Mouse (Mus musculus): ENCODE results near the gene Cd300ld4.
"Not testable (repeated sequence)": the region's sequence is repeated elsewhere in the genome, so short reads cannot be mapped to it uniquely, and the experiment has no call there.

The Cd300ld4 gene

DNA sequence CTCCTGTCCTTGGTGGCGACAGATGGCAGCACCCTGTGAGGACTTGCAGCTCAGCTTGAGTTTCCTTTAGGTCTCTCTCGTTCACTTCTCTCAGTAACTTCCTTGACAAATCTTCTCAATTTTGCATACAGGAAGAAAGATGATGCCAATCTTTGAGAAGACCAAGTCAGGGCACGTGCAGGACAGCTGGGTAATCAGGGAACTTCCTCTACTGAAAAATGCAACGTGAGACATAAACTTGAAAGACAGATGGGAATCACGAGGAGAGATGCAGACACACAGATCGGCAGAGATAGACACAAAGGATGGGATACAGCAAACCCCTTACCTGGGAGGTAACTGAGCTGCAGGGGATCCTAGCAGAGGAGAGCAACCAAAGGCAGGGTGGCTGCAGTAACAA lies at the start of gene Cd300ld4:
Gene Cd300ld4, minus strand, starts transcription at position 101 of the 400 bp plus-strand sequence.
- DNase-seq (ENCODE audit: low spot score in 2 of 2): not testable (repeated sequence)

DNA sequence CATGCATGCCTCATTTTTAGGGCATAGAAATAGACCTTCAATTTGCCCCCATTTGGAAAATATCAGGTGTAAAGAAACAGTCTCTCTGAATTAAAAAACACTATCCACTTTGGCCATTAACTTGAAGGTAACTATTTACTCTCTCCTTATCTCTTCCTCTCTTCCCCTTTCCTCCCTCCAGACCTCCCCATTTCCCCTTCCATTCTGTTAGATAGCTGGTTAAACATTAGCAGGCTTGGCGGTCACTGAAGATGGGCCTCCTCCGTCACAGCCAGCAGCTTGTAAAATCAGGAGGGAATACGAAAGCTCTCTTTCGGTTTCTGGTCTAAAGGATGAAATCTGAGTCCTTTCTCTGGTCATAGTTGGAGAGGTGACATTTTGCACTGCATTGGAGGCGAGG lies 49.0 kb upstream of the Cd300ld4 start:
- DNase-seq (ENCODE audit: low spot score in 2 of 2): no peak

DNA sequence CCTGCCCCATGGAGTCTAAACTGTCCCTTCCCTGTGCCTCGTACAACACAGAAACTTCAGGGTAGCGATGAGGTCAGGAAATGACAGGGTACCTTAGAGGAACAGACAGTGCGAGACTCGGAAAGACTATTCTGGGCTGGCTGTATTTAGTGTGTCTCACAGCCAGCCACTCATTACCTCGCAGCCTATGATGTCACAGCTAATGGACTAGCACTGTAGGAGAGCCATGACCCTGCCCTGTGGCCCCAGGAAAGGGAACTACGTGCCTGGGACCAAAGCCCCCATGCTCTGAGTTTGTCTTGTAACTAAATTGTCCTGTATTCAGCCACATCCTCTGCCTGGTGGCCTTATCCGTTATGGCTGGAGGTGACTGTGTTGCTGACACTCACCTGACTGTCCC lies 48.6 kb upstream of the Cd300ld4 start:
- DNase-seq (ENCODE audit: low spot score in 2 of 2): no peak

DNA sequence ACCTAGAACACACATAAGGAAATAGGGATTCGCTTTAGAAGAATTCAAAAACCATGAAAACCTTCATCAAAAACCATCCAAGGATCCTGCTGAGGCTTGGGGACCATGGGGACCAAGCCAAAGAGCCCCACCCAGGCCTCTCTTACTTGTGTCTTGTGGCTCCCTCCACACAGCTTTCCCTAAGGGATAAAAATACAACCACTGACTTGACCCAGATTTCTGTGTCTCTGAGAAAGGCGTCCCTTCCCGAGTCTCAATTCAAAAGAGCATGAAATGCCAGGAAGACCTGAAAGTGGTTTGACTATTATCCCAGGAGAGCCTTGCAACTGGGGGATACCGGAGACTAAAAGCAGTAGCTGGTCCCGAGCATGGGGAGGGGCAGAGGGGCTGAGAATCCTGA lies 46.2 kb upstream of the Cd300ld4 start:
- DNase-seq (ENCODE audit: low spot score in 2 of 2): no peak

DNA sequence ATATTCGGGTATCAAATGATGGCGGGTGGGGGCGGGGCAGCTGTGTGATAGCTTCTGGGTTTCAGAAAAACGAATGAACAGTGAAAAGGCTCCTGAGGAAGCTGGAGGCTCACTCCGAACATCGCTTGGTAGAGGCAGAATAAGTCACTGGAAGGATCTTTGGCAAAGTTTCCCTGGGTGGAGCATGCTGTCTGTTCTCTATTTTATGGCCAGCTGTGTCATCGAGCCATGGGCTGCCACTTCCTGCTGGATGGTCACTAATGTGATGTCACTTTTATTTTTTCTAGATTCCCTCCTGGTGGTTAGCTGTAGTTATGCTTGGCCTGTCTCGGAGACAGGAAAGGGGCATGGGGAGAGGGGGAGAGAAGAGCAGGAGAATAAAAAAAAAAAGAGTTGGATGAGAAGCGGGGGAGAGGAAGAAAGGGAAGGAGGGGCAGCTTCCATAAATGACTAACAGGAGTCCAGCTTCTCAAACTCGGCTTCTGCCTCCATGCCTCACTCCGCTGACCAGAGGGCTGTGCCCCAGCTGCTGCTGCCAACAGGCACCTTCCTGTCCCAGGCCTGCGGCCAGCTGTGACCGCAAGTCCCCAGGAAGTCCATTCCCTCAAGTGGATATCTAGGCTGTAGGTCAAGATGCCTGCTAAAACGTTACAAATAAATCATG lies 45.0 kb upstream of the Cd300ld4 start:
- DNase-seq (ENCODE audit: low spot score in 2 of 2): peak; percentile 61 to 72

DNA sequence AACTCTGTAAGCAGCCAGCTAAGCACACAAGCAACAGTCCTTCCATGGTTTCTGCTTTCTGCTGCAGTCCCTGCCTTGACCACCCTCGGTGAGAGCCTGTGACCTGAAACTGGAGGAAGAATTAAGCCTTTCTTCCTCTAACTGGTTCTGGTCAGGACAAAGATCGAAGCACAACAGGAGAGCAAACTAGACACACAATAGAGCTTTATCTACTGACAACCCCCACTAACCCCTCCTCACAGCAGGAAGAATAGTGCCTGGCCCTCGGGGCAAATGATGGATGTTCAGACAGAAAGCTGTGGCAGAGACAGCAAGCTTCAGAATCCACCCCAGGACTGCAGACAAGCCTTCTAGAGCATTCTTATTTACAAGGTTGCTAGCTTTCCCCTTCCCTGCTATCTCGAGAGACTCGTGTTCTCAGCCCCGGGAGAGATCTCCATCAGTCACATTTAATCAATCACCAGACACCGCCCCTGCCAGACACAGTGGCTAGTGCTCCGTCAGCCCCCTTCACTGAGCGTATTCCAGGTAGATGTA lies 44.3 kb upstream of the Cd300ld4 start:
- DNase-seq (ENCODE audit: low spot score in 2 of 2): no peak

DNA sequence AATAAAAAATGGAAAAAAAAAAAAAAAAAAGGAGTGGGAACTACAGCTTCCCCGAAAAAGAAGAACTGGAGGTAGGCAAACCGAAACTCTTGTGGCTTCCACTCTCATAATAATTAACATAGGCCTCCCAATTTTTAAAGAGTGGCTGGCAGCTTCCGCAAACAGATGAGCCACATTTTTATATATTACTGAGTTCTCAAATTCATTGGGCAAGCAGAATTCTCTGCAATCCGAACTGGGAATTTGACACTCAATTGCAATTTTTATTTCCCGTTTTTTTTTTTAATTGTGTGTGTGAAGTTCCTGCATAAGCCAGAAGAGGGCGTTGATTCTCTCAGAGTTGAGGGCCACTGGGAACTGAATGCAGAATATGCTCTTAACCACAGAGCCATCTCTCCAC lies 40.0 kb upstream of the Cd300ld4 start:
- peak; percentile 16 to 46 for DNase-seq (ENCODE audit: low spot score in 2 of 2)

DNA sequence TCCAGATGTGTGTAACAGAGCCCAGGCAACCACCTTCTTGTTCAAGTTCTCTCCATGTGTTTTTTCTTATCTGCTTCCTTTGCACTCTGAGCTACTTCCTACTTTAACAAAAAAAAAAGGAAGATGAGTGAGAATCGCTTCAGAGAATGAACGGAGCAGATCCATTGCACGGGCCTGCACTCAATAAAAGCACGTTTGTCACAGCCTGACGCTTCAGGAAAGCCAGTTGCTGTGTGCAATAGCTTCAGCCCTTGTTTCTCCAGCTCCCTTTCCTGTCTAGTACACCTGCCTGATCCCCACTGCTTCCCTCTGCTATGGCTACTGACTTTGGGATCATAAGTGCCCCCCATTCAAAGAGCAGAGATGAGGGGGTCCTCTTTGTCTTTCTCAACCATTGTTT lies 35.3 kb upstream of the Cd300ld4 start, which contains the start of gene Cd300e:
Gene Cd300e, minus strand, starts transcription at position 101 of the 400 bp plus-strand sequence.
- no peak for DNase-seq (ENCODE audit: low spot score in 2 of 2)

DNA sequence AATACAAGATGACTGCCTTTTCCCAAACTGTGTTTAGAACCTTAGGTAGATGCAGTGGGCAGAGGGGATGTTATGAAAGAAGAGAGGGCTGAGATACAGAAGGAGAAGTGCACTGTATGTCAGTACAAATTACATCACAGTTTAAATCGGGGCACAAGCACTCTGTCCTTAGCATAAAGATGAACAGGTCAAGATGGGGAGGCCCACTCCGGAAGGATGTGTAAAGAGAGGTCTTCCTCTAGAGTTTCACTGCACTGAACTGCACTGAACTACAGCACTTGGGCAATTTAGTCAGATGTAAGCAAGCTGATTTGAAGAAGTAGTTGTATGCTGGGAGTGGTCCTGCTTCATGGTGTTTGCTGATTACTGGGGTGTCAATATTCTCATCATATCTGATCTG lies 33.0 kb upstream of the Cd300ld4 start:
- no peak for DNase-seq (ENCODE audit: low spot score in 2 of 2)

DNA sequence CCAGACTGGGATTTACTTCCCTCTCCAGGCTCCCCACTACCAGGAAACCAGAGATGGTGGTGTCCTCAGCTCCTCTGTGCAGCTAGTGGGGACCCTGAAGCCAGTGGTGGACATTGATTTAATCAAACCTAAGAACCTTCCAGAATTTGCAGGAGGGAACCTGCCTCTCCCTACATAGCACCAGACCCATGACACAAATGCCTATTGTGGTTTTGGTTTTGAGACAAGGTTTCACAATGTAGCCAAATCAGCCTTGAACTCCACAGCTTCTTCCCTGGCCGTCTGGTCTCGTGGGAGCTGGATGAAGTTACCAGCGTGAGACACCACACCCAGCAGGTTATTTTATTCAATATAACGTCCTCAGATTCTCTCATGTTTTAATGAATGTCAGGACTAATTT lies 31.9 kb upstream of the Cd300ld4 start:
- DNase-seq (ENCODE audit: low spot score in 2 of 2): no peak

DNA sequence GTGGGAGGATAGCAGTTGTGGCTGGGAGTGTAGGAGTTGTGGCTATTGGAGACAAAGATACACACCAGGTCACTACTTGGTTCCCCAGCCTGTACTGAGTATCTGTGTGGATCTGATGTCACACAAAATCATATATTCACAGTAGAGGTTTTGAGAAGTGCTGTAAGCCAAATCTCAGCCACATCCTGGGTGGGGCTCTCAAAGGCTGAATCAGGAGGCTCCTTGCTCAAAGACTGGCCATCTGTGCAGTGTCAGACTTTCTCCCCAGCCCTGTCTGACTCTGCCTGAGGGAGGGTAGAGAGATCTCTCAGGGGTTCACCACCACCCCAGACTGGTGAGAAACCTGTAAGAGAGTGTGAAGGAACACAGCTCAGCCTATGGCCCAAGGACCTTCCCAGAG lies 27.7 kb upstream of the Cd300ld4 start:
- DNase-seq (ENCODE audit: low spot score in 2 of 2): no peak

DNA sequence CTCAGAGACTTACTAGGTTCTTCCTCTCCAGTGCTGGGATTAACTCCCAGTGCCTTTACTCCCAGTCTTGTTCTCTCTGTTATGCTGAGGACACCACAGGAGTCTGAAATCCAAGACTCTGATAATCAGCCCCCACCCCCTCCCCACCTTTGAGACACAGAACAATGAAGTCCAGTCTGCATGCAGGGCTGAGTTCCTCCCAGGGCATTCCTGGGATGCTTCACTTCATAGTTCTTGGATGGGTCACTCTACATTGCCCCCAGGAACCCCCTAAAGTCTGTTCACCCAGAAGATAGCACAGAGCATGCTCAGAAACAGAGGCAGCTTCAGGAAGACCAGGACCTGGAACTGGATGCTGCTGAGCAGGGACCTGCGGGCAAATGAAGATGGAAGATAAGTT lies 26.2 kb upstream of the Cd300ld4 start:
- DNase-seq (ENCODE audit: low spot score in 2 of 2): no peak

DNA sequence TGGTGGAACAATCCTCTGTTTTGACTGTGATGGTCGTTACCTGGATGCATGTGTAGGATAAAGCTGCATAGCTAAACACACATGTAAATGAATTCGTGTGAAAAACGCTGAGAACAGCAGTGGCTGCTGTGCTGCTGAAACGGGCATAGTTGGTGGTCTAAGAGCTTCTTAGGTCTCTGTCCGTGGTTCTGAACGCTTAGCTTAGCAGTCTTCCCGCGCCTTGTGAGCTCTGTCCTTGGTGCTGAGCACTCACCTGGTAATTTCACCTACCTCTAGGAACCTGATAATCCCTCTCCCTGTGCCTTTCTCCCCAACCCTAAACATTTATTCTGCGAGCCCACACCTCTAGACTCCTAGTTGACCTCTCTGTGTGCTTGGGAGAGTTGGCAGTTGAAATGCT lies 25.4 kb upstream of the Cd300ld4 start:
- no peak for DNase-seq (ENCODE audit: low spot score in 2 of 2)

DNA sequence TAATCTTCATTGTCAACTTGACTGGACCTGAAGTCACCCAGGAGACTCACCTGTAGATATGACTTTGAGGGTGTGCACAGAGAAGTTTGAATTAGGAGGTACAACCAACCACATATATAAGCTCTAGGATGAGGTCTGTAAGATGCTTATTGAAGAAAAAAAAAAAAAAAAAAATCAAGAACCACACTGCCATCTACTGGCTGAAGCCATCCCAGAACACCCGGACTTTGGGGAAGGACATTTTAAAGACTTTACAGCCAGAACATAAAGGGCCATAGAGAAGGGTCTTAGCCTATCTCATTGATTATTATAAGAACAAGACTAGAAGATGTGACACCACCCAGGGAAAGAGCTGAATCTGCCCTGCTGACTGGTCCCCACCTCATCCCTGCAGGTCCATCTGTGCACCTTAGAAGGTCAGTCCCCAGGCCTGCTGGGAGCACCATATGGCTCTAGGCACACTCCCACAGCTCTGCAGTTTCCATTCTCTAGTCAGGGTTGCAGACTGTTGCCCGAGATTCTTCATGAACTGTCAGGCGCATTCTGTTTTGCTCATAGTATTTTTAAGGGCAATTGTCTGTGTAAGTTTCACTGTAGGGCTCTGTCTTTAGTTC lies 22.6 kb upstream of the Cd300ld4 start:
- no peak for DNase-seq (ENCODE audit: low spot score in 2 of 2)

DNA sequence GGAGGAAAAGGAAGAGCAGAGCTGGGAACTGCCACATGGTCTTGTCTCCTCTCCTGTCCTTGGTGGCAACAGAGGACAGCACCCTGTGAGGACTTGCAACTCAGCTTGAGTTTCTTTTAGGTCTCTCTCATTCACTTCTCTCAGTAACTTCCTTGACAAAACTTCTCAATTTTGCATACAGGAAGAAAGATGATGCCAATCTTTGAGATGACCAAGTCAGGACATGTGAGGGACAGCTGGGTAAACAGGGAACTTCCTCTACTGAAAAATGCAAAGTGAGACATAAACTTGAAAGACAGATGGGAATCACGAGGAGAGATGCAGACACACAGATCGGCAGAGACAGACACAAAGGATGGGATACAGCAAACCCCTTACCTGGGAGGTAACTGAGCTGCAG lies 21.4 kb upstream of the Cd300ld4 start, which contains the start of gene Cd300ld3:
Gene Cd300ld3, minus strand, starts transcription at position 151 of the 400 bp plus-strand sequence.
- peak in 1 of 2 experiments; percentile 44 for DNase-seq (ENCODE audit: low spot score in 2 of 2)

DNA sequence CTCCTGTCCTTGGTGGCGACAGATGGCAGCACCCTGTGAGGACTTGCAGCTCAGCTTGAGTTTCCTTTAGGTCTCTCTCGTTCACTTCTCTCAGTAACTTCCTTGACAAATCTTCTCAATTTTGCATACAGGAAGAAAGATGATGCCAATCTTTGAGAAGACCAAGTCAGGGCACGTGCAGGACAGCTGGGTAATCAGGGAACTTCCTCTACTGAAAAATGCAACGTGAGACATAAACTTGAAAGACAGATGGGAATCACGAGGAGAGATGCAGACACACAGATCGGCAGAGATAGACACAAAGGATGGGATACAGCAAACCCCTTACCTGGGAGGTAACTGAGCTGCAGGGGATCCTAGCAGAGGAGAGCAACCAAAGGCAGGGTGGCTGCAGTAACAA lies 10.9 kb upstream of the Cd300ld4 start, which contains the start of gene Cd300ld5:
Gene Cd300ld5, minus strand, starts transcription at position 101 of the 400 bp plus-strand sequence.
- not testable (repeated sequence) for DNase-seq (ENCODE audit: low spot score in 2 of 2)

DNA sequence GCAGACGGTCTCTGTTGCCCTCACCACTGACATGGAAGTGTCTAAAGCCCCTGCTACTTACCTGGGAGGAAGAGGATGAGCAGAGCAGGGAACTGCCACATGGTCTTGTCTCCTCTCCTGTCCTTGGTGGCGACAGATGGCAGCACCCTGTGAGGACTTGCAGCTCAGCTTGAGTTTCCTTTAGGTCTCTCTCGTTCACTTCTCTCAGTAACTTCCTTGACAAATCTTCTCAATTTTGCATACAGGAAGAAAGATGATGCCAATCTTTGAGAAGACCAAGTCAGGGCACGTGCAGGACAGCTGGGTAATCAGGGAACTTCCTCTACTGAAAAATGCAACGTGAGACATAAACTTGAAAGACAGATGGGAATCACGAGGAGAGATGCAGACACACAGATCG lies 10.7 kb downstream of the Cd300ld4 start, which contains the start of gene Cd300ld2:
Gene Cd300ld2, minus strand, starts transcription at position 101 of the 400 bp plus-strand sequence.
- DNase-seq (ENCODE audit: low spot score in 2 of 2): not testable (repeated sequence)

DNA sequence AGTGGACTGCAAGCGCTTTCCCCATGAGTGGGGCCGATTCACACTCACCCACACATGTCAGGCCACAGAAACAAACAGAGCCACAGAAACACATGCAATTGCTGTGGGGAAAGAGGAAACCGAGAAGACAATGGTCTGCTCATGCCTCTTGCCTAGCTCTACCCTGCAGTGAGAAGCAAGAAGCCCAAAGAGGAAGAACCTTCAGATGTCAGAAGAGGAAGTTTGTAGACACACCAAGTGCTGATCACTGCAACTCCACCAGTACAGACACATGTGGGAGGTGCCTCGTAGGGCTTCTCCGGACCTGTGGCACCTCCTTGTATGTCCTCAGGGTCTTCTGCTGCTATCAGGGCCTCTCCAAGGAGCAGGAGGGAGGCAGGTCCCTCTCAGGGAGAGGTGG lies 22.7 kb downstream of the Cd300ld4 start:
- DNase-seq (ENCODE audit: low spot score in 2 of 2): peak; percentile 3 to 46

DNA sequence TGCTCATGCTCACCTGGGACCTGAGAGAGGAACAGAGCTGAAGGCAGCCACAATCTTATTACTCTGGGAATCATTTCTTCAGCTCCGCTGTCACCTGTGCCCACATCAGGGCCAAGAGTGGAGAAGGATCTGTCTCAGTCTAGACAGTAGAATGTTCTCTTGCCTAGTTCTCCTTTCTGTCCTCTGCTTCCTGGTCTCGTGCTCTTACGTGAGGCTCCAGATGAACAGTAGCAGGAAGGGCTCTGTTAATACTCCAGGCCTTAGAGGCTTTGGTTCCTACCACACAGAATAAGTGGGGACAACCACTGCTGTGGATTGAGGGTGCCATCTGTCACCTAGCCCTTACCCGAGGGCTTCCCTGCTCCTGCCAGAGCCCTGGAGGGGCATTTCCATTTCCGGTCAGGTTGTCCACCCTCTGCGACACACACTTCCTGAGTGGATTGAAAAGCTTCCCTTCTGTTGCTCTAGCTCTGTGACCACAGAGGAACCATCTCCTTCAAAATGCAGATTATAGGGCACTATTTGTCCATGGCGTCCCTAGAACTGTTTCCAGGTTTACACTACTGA lies 25.3 kb downstream of the Cd300ld4 start, which contains the start of gene Cd300c2:
Gene Cd300c2, minus strand, starts transcription at position 407 of the 567 bp plus-strand sequence.
- no peak for DNase-seq (ENCODE audit: low spot score in 2 of 2)

DNA sequence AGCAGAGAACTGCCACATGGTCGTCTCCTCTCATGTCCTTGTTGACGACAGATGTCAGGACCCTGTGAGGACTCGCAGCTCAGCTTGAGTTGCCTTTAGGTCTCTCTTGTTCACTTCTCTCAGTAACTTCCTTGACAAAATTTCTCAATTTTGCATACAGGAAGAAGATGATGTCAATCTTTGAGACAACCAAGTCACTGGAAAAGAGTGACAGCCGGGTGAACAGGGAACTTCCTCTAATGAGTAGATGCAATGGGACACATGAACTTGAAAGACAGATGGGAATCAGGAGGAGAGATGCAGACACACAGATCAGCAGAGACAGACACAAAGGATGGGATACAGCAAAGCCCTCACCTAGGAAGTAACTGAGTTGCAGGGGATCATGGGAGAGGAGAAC lies 37.0 kb downstream of the Cd300ld4 start, which contains the start of gene Cd300ld:
Gene Cd300ld, minus strand, starts transcription at position 130 of the 400 bp plus-strand sequence.
- peak in 1 of 2 experiments; percentile 4 for DNase-seq (ENCODE audit: low spot score in 2 of 2)

DNA sequence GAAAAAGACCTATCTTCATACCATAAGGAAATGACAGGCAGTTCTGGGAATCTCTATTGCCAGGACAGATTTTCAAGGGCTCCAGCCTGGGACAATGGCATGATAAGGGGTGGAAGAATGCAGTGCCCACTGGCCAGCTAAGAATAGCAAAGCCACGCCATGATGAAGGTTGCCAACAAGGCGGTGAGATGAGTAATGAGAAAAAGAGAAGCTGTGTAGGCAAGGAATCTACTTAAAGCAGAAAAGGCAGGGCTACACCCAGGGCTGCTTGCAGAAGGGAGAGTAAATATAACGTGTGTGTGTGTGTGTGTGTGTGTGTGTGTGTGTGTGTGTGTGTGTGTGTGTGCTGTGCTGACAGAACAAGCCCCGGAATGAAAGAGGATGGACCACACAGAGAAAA lies 44.9 kb downstream of the Cd300ld4 start:
- no peak for DNase-seq (ENCODE audit: low spot score in 2 of 2)

DNA sequence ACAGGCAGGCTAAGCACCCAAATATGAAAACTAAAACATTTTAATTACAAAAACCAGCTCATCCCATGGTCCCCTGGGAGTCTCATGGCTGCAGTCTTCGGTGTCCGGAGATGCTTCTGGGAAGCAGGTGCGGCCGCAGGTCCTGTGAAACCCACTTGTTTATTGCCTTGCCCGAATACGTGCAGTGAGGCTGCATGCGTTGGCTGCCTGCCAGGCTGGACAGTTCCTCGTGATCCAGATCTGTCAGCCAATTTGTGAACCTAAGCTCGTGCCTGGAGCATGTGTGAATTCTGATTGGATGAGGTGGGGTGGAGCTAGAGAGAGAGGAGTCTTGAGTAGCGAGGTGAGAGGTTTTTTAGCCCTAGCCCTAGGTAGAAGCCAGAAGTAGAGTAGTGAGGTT lies 54.1 kb downstream of the Cd300ld4 start:
- DNase-seq (ENCODE audit: low spot score in 2 of 2): no peak
